Mouse (Mus musculus) pancreas, adult 10 weeks (tissue): ENCODE measurements around the gene Etv5. TPM values are rescaled to one million over a fixed set of nuclear protein-coding genes. Genes with fewer than 3 reads are reported as not detected.

ENCODE experiments used
- polyA plus RNA-seq: library from polyadenylated mRNA; stranded (reverse); fragments of 350-450 nt; fragmentation: Illumina TruSeq; extraction: RNeasy Lipid Tissue Mini Kit (QIAGEN cat#74804); gene quantifications from one replicate; pipeline ENCODE4 v1.2.3, GENCODE M21; 2015; ENCODE audit warnings: low read depth, low replicate concordance; ENCODE audit not compliant: insufficient read depth

Gene Etv5
- 1.2 TPM for polyA plus RNA-seq

DNA sequence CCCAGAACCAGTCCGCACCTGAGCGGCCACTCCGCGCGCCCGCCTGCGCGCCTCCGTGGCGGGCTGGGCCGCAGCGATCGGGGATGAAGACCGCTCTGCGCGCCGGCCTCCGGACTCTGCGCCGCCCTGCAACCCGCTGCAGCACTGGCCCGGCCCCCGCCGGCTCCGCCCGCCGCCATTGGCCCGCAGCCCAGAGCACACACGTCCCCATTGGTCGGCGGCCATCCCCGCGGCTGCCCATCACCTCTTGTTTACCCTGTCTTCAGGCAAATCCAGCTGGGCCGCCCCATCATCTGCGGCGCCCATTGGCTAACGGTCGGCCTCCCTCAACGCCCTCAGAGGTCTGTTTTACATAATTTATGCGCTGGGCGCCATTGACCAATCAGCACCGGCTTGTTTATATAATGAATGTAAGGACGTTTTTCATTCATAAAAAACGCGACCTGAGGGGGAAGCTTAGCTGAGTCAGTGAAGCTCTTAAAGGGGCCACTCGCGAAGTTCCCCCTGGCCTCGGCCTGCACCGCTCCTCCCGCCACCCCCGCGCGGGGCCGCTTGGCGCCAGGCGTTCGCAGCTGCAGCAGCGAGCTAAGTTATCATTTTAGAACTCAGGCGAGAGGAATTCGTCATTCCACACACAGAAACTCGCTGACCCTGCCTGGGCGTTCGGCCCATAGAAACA, at the start of gene Etv5:
Gene Etv5, minus strand, starts transcription at position 221 of the 679 bp plus-strand sequence.

Other genes starting within 250 kb of the Etv5 start
- 18.7 TPM for gene Tra2b, start 173.7 kb downstream of the Etv5 start, polyA plus RNA-seq
- gene Dgkg, start 217.5 kb upstream of the Etv5 start, polyA plus RNA-seq = 0.78 TPM